In genomic region chr8:84973803-84974542, GRCm38 (mm10) we compare ENCODE assay signal across 9 mouse cellular contexts. TPM values are rescaled to one million over a fixed set of nuclear protein-coding genes. Genes with fewer than 3 reads are reported as not detected.
DNase-seq lines count a peak whose midpoint lies in the region; ATAC-seq lines count a peak whose summit lies in the region.
"Had no signal": no experiment of that assay in that cellular context is flagged by ENCODE, and none has a peak within 500 bp of the region (broad histone marks: within the 10 kb centered on the region; RNA-seq: fewer than 3 reads in every experiment).

No protein-coding gene starts in this region.

- H3K27me3 ChIP-seq in hindbrain, embryonic 14.5 days (ENCODE audit: control insufficient read depth, insufficient read depth, low read length): peaks cover 6% of the 10 kb centered on the region
- H3K27me3 ChIP-seq in liver, embryonic 16.5 days (ENCODE audit: control insufficient read depth, insufficient read depth, low read depth, low read length): peaks cover 7% of the 10 kb centered on the region
- H3K27me3 ChIP-seq in splenic B cell, adult 2 months (ENCODE audit: control insufficient read depth, insufficient read depth, low read length, poor library complexity, severe bottlenecking): no peaks in the 10 kb centered on the region

- peak; percentile 36 for DNase-seq in left cerebral cortex, postnatal 4 days
- DNase-seq in left cerebral cortex, postnatal 10 days (ENCODE audit: extremely low spot score in 1 of 2, low spot score in 2 of 2): no peak
- peak; percentile 67 for DNase-seq in Muller cell, postnatal 12 days (ENCODE audit: inconsistent ontology term)
- DNase-seq in cerebellum, postnatal 14 days: peak; percentile 64 to 76
- peak; percentile 69 for DNase-seq in hindbrain, embryonic 14.5 days (ENCODE audit: low spot score)
- peak; percentile 82 for DNase-seq in splenic B cell, adult 2 months (ENCODE audit: low read depth, low spot score)
- DNase-seq in urinary bladder, postnatal 10 days (ENCODE audit: low spot score): no peak

- H3K4me2 ChIP-seq in hindbrain, embryonic 14.5 days (replicated peaks): no peak overlapping the region
- H3K4me2 ChIP-seq in liver, embryonic 16.5 days (ENCODE audit: low read depth, low read length): peak overlapping the region; percentile 98
- H3K4me2 ChIP-seq: embryonic facial prominence, embryonic 15.5 days had no signal

- H3K9ac ChIP-seq in hindbrain, embryonic 14.5 days: no peak overlapping the region
- H3K9ac ChIP-seq in liver, embryonic 16.5 days (ENCODE audit: low read depth, low read length): peak overlapping the region; percentile 37
- H3K9ac ChIP-seq: embryonic facial prominence, embryonic 15.5 days had no signal

- no peak overlapping the region for H3K4me3 ChIP-seq in hindbrain, embryonic 14.5 days (replicated peaks; ENCODE audit: low read length)
- peak overlapping the region; percentile 75 for H3K4me3 ChIP-seq in liver, embryonic 16.5 days (ENCODE audit: low read depth, low read length)
- H3K4me3 ChIP-seq: embryonic facial prominence, embryonic 15.5 days had no signal

- H3K36me3 ChIP-seq in hindbrain, embryonic 14.5 days (replicated peaks; ENCODE audit: control insufficient read depth, insufficient read depth): peaks cover 47% of the 10 kb centered on the region
- peaks cover 44% of the 10 kb centered on the region for H3K36me3 ChIP-seq in liver, embryonic 16.5 days (ENCODE audit: control insufficient read depth, insufficient read depth)
- H3K36me3 ChIP-seq in splenic B cell, adult 2 months (ENCODE audit: control insufficient read depth, insufficient read depth, low read length, poor library complexity, severe bottlenecking): no peaks in the 10 kb centered on the region; the same call in 1 of the 2 replicates

- no peak overlapping the region for H3K27ac ChIP-seq in hindbrain, embryonic 14.5 days
- peak overlapping the region; percentile 97 for H3K27ac ChIP-seq in liver, embryonic 16.5 days (ENCODE audit: low read length)

- intact Hi-C loops in left cerebral cortex, postnatal 4 days (cut with DNase I): no loop called here
- intact Hi-C loops in left cerebral cortex, postnatal 10 days (cut with DNase I): loop anchor here (5.0 kb wide), 1 partner anchor 58 kb away; no protein-coding TSS in a partner anchor

- no peak for ATAC-seq in hindbrain, embryonic 14.5 days (ENCODE audit: low FRiP score)
- no peak for ATAC-seq in liver, embryonic 16.5 days (ENCODE audit: low read depth)

- H3K4me1 ChIP-seq in hindbrain, embryonic 14.5 days (replicated peaks; ENCODE audit: control insufficient read depth, insufficient read depth, low read length): peaks cover 33% of the 10 kb centered on the region
- peaks cover 75% of the 10 kb centered on the region for H3K4me1 ChIP-seq in liver, embryonic 16.5 days (ENCODE audit: control insufficient read depth, low read depth, low read length)

- 64% methylated on average over 4 of the region's 4 CpGs for WGBS in hindbrain, embryonic 14.5 days
- 65% methylated on average over 4 of the region's 4 CpGs for WGBS in liver, embryonic 16.5 days (ENCODE audit: insufficient replicate concordance)

- H3K9me3 ChIP-seq in hindbrain, embryonic 14.5 days (ENCODE audit: control insufficient read depth, low read length): no peaks in the 10 kb centered on the region
- H3K9me3 ChIP-seq in liver, embryonic 16.5 days (replicated peaks; ENCODE audit: control insufficient read depth, low read length): no peaks in the 10 kb centered on the region
- H3K9me3 ChIP-seq: embryonic facial prominence, embryonic 15.5 days had no signal

RNA-seq across cellular contexts. Expression of gene Rnaseh2a, which starts 4.4 kb away (rescaled TPM):
- 10 to 100 TPM; 41.1 to 42.1 TPM for total RNA-seq in left cerebral cortex, postnatal 4 days (2021)
- 10 to 100 TPM; 41.0 to 44.2 TPM for total RNA-seq in left cerebral cortex, postnatal 10 days (2021)
- polyA plus RNA-seq in hindbrain, embryonic 14.5 days (2014; fragmentation: Nextera tagmentation; extraction: Ambion mirVana): 47.8 and 48.4 TPM in 2 replicates
- polyA plus RNA-seq in liver, embryonic 16.5 days (2015; fragmentation: Nextera tagmentation; extraction: Ambion mirVana): 91.6 and 98.1 TPM in 2 replicates

RNA-seq across cellular contexts. Expression of gene Junb, which starts 4.5 kb away (rescaled TPM):
- total RNA-seq in left cerebral cortex, postnatal 4 days (2021): 10 to 100 TPM; 12.5 to 13.5 TPM
- 10 to 100 TPM; 29.9 to 33.0 TPM for total RNA-seq in left cerebral cortex, postnatal 10 days (2021)
- 6.0 and 6.2 TPM in 2 replicates for polyA plus RNA-seq in hindbrain, embryonic 14.5 days (2014; fragmentation: Nextera tagmentation; extraction: Ambion mirVana)
- polyA plus RNA-seq in liver, embryonic 16.5 days (2015; fragmentation: Nextera tagmentation; extraction: Ambion mirVana): 10.6 and 16.5 TPM in 2 replicates

RNA-seq across cellular contexts. Expression of gene Prdx2, which starts 4.6 kb away (rescaled TPM):
- total RNA-seq in left cerebral cortex, postnatal 4 days (2021): 100 to 1,000 TPM; 665 to 681 TPM
- total RNA-seq in left cerebral cortex, postnatal 10 days (2021): 100 to 1,000 TPM; 507 to 518 TPM
- polyA plus RNA-seq in hindbrain, embryonic 14.5 days (2014; fragmentation: Nextera tagmentation; extraction: Ambion mirVana): 1,143 and 1,221 TPM in 2 replicates
- polyA plus RNA-seq in liver, embryonic 16.5 days (2015; fragmentation: Nextera tagmentation; extraction: Ambion mirVana): 1,724 and 1,773 TPM in 2 replicates

RNA-seq across cellular contexts. Expression of gene Gm49661, which starts 4.7 kb away (rescaled TPM):
- total RNA-seq in left cerebral cortex, postnatal 4 days (2021): not detected
- not detected for total RNA-seq in left cerebral cortex, postnatal 10 days (2021)
- not detected in 2 replicates for polyA plus RNA-seq in hindbrain, embryonic 14.5 days (2014; fragmentation: Nextera tagmentation; extraction: Ambion mirVana)
- 0.45 and 1.4 TPM in 2 replicates for polyA plus RNA-seq in liver, embryonic 16.5 days (2015; fragmentation: Nextera tagmentation; extraction: Ambion mirVana)
- polyA plus RNA-seq: embryonic facial prominence, embryonic 15.5 days had no signal

RNA-seq across cellular contexts. Expression of gene Hook2, which starts 16.4 kb away (rescaled TPM):
- 10 to 100 TPM; 28.3 to 32.5 TPM for total RNA-seq in left cerebral cortex, postnatal 4 days (2021)
- total RNA-seq in left cerebral cortex, postnatal 10 days (2021): 10 to 100 TPM; 13.4 to 13.9 TPM
- polyA plus RNA-seq in hindbrain, embryonic 14.5 days (2014; fragmentation: Nextera tagmentation; extraction: Ambion mirVana): 24.6 and 27.3 TPM in 2 replicates
- polyA plus RNA-seq in liver, embryonic 16.5 days (2015; fragmentation: Nextera tagmentation; extraction: Ambion mirVana): 8.5 and 9.5 TPM in 2 replicates

Comparison
In these comparisons a context has a peak if more than half of its experiments do, and no peak if none do; other contexts are left out.
1. DNase-seq: peak in left cerebral cortex, postnatal 4 days (single experiment), Muller cell, postnatal 12 days (single experiment), cerebellum, postnatal 14 days (2 of 2), hindbrain, embryonic 14.5 days (single experiment) and splenic B cell, adult 2 months (single experiment); none in left cerebral cortex, postnatal 10 days (0 of 2) and urinary bladder, postnatal 10 days (single experiment).